Mouse (Mus musculus) stomach, embryonic 16.5 days (tissue): ENCODE data around the gene Tbl1x. TPM values are rescaled to one million over a fixed set of nuclear protein-coding genes. Genes with fewer than 3 reads are reported as not detected.
A peak's percentile ranks its signal among the peaks of the same experiment; 100 is the strongest.

Experiments used
- ATAC-seq: fragments of 200-750 bp; cut with Nextera tagmentation; 2 replicates; pipeline ENCODE4 v1.8.0; 2017; ENCODE audit warnings: moderate number of reproducible peaks, moderate TSS enrichment; ENCODE audit not compliant: insufficient read depth, low FRiP score
- H3K27ac ChIP-seq: fragments of 300-500 bp; sonication (generic); 2 replicates; pipeline ENCODE4 v1.5.1; 2014; ENCODE audit warnings: low read length
- H3K27me3 ChIP-seq: fragments of 300-500 bp; sonication (generic); 2 replicates; pipeline ENCODE4 v1.6.1; 2014; ENCODE audit warnings: low read length, control low read depth, mixed read lengths; ENCODE audit not compliant: control insufficient read depth, insufficient read depth
- H3K36me3 ChIP-seq: fragments of 300-500 bp; sonication (generic); 2 replicates; pipeline ENCODE4 v1.6.1; 2014; ENCODE audit warnings: low read length; ENCODE audit not compliant: control insufficient read depth, insufficient read depth
- H3K4me1 ChIP-seq: fragments of 300-500 bp; sonication (generic); 2 replicates; pipeline ENCODE4 v1.6.1; 2014; ENCODE audit warnings: low read length, control low read depth, mixed read lengths; ENCODE audit not compliant: control insufficient read depth, insufficient read depth
- H3K4me2 ChIP-seq: fragments of 300-500 bp; sonication (generic); 2 replicates; pipeline ENCODE4 v1.6.1; 2014; ENCODE audit warnings: low read depth, low read length, mixed read lengths
- H3K4me3 ChIP-seq: fragments of 300-500 bp; sonication (generic); replicated peaks from 2 replicates; pipeline ENCODE4 v1.5.1; 2014; ENCODE audit warnings: mild to moderate bottlenecking, low read length
- H3K9ac ChIP-seq: fragments of 300-500 bp; sonication (generic); 2 replicates; pipeline ENCODE4 v1.6.1; 2014; ENCODE audit warnings: low read length
- H3K9me3 ChIP-seq: fragments of 300-500 bp; sonication (generic); replicated peaks from 2 replicates; pipeline ENCODE4 v1.6.1; 2016; ENCODE audit warnings: low read length, control low read depth; ENCODE audit not compliant: control insufficient read depth
- WGBS: fragments of 180-500 bp; shearing (Covaris S2); extraction: QIAGEN DNeasy Blood & Tissue Kit; methylation state at CpG from one replicate; pipeline ENCODE4 v1.1.7; 2014; 5-methylcytosine and 5-hydroxymethylcytosine counted together
- polyA plus RNA-seq: library from polyadenylated mRNA; unstranded; fragments of >200 nt; fragmentation: Nextera tagmentation; extraction: Ambion mirVana; gene quantifications from 2 replicates; pipeline ENCODE4 v1.2.1, GENCODE M21; 2015

Tbl1x gene
- polyA plus RNA-seq, result 56.8 and 60.7 TPM in 2 replicates

DNA sequence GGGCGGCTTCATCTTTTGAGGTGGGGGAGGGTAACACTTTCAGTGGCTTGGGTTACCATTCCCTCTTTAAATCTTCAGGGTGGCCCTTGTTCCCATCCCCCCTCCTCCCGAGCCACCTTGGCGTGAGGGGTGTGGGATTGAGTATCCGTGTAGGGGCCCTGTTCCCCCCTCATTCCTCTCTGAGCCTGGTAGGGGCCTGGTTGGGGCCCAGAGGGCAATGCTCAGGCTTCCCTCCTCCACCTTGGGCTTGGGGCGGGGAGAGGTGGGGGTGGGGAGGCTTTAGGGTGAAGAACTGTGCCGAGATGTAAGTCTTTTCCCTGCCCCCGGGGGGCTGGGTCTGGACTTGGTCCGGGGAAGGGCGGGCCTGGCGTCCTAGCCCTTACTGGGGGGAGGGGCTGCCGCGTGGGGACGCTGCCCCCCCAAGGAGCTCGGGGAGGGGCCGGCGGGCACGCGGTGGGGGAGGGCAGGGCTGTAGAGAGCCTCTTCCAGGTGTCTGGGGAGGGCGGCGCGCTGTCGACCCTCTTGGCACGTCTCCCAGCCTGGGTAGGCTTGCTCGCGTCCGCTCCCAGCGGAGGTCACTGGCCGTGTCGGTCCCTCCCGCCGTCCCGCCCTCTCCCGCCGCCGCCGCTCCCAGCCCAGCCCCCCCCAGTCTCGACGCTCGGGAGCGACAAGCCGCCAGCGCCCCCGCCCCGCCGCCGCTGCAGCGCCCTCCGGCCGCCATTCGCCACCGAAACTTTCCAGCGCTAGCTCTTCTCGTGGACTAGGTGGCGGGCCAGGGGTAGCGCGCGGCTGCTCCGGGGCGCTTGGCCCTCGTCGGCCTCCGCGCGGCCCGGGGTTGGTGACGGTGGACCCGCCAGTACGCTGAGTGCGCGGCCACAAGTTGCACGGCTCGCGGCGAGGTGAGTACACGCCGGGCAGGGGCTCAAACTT, at the start of gene Tbl1x:
Tbl1x (plus strand) TSS at position 643 of the 930 bp plus-strand sequence.
- H3K4me2 ChIP-seq, result peak within 1 kb of the TSS; percentile 50
- peak within 1 kb of the TSS; percentile 96 for H3K27ac ChIP-seq
- no peaks in the 10 kb centered on the region for H3K9me3 ChIP-seq
- H3K9ac ChIP-seq, result peak within 1 kb of the TSS; percentile 84
- peak within 1 kb of the TSS; percentile 66 for H3K4me3 ChIP-seq
- WGBS, result 15% methylated on average over 42 of the region's 76 CpGs
- H3K27me3 ChIP-seq, result no peaks in the 10 kb centered on the region
- peaks cover 9% of the 10 kb centered on the region; the same call in 1 of the 2 replicates for H3K4me1 ChIP-seq
- no peaks in the 10 kb centered on the region for H3K36me3 ChIP-seq
- ATAC-seq, result peak; percentile 84

GRCm38 (mm10) chrX:77469216-77469615, 41.6 kb upstream of the Tbl1x start:
- Histone ChIP-seq H3K36me3 (no peaks in the 10 kb centered on the region), H3K9me3 (no peaks in the 10 kb centered on the region), H3K27ac (no peak overlapping the region), H3K4me1 (no peaks in the 10 kb centered on the region), H3K9ac (no peak overlapping the region), H3K4me2 (no peak overlapping the region), H3K27me3 (no peaks in the 10 kb centered on the region), H3K4me3 (no peak overlapping the region)
- WGBS, result 61% methylated on average over 1 of the region's 1 CpGs
- ATAC-seq, result no peak

DNA sequence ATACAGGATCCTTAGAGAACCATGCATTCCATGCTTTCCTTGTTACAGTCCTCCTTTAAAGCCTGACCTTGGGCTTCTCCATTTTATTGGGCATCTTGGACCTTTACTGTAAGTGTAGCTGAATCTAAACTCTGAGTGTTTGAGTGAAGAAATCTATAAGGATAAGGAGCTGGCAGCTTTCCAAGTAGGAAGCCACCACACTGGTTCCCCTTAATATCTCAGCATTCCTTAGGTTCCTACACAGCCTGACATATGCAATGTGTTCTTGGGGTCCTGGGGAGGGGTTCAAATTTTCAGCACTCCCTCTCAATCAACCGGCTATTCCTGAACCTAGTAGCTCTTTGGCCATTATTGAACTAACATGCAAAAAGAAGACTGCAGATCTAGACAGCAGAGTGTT, 38.0 kb upstream of the Tbl1x start:
- WGBS, result 82% methylated on average over 1 of the region's 1 CpGs
- no peak overlapping the region for H3K9ac ChIP-seq
- no peak for ATAC-seq
- H3K4me1 ChIP-seq, result no peaks in the 10 kb centered on the region
- H3K27ac ChIP-seq, result no peak overlapping the region
- no peaks in the 10 kb centered on the region for H3K36me3 ChIP-seq
- no peaks in the 10 kb centered on the region for H3K9me3 ChIP-seq
- no peak overlapping the region for H3K4me2 ChIP-seq
- H3K4me3 ChIP-seq, result no peak overlapping the region
- H3K27me3 ChIP-seq, result no peaks in the 10 kb centered on the region

DNA sequence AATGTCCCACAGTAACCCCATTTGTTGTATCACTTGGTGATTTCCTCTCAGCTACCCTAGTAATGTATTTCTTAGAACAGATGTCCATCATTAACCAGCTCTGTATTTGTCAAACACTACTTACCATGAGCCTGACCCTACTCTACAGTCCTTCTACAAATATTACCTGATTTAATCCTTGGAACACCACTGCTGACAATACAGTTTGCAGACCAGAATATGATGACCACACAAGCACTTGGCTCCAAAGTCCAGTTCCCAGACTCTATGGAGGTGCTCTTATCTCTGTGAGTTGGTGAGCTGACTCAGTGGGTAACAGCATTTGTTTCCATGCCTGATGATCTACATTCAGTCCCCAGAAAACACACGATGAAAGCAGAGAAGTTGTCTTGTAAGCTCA, 37.3 kb upstream of the Tbl1x start:
- no peak overlapping the region for H3K9ac ChIP-seq
- no peaks in the 10 kb centered on the region for H3K36me3 ChIP-seq
- 69% methylated on average over 1 of the region's 1 CpGs for WGBS
- H3K4me1 ChIP-seq, result no peaks in the 10 kb centered on the region
- H3K4me2 ChIP-seq, result no peak overlapping the region
- no peaks in the 10 kb centered on the region for H3K27me3 ChIP-seq
- no peak overlapping the region for H3K27ac ChIP-seq
- no peaks in the 10 kb centered on the region for H3K9me3 ChIP-seq
- ATAC-seq, result peak; percentile 76
- H3K4me3 ChIP-seq, result no peak overlapping the region

DNA sequence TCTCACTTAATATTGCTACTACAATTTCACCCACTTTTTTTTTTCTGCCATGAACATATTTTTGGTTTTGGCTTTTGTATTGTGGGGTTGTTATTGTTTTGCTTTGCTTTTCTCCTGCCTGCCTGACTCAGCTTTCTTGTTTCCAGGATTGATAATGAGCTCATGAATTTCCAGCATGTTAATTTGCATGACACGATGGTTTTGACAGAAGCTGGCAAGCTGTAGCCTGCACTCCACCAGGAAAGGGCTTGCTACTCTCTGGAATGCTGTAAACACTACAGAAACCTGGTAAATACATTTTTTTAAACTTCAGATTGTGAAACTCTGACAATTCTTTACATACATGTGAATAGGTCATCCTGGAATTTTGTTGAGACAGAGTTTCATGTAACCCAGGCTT, 36.3 kb upstream of the Tbl1x start:
- Histone ChIP-seq H3K4me2 (no peak overlapping the region), H3K4me3 (no peak overlapping the region), H3K9ac (no peak overlapping the region), H3K36me3 (no peaks in the 10 kb centered on the region), H3K27ac (no peak overlapping the region), H3K27me3 (no peaks in the 10 kb centered on the region), H3K4me1 (no peaks in the 10 kb centered on the region), H3K9me3 (no peaks in the 10 kb centered on the region)
- ATAC-seq, result no peak
- 13% methylated on average over 1 of the region's 1 CpGs for WGBS

GRCm38 (mm10) chrX:77477526-77477925, 33.3 kb upstream of the Tbl1x start:
- H3K4me3 ChIP-seq, result no peak overlapping the region
- H3K36me3 ChIP-seq, result no peaks in the 10 kb centered on the region
- no peak overlapping the region for H3K27ac ChIP-seq
- no peak overlapping the region for H3K4me2 ChIP-seq
- no peak for ATAC-seq
- no peaks in the 10 kb centered on the region for H3K27me3 ChIP-seq
- 90% methylated on average over 2 of the region's 2 CpGs for WGBS
- H3K9me3 ChIP-seq, result no peaks in the 10 kb centered on the region
- no peaks in the 10 kb centered on the region for H3K4me1 ChIP-seq
- H3K9ac ChIP-seq, result no peak overlapping the region

DNA sequence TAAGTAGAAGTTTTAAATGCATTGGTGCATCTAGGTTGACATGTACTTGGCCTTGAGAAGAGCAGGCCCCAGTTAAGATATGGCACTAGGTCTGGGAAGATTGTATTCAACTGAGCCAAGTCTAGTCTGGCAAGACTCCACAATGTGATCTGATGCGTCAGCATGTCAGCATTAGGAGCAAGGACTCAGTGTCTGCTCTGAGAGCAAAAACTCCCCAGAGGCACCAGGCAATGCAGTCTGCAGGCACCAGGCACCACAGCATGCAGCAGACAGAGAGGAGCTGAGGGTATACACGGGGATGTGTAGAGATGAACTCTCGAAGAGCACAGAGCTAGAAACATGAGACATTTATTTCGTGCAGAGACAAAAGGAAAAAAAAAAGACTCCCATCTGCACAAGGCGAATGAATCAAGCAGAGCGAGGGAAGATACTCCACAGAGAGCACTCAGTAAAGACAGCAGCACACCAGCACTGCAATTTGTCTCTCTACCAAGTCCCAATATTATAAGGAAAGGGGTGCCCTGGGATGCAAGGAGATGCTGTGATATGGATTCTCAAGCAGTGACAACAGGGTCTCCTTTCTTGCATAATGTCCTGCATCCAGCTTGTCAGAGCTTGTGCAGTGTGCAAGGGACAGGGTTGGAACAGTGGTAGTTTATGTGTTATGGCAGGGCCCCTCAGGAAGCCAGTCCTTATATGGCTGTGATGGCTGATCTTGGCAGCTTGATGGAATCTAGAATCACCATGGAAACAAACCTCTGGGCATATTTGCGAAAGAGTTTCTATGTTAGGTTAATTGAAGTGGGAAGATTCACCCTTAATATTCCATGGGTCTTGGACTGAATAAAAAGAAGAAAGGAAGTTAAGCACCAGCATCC, 22.7 kb upstream of the Tbl1x start:
- Histone ChIP-seq H3K4me3 (no peak overlapping the region), H3K9me3 (no peaks in the 10 kb centered on the region), H3K9ac (no peak overlapping the region), H3K27me3 (no peaks in the 10 kb centered on the region), H3K36me3 (no peaks in the 10 kb centered on the region), H3K27ac (no peak overlapping the region), H3K4me1 (no peaks in the 10 kb centered on the region), H3K4me2 (no peak overlapping the region)
- 52% methylated on average over 7 of the region's 7 CpGs for WGBS
- no peak for ATAC-seq

GRCm38 (mm10) chrX:77490127-77490526, 20.7 kb upstream of the Tbl1x start:
- H3K9ac ChIP-seq, result no peak overlapping the region
- no peaks in the 10 kb centered on the region for H3K36me3 ChIP-seq
- no peak overlapping the region for H3K4me3 ChIP-seq
- H3K4me1 ChIP-seq, result no peaks in the 10 kb centered on the region
- 36% methylated on average over 1 of the region's 1 CpGs for WGBS
- H3K9me3 ChIP-seq, result no peaks in the 10 kb centered on the region
- no peak for ATAC-seq
- no peak overlapping the region for H3K27ac ChIP-seq
- no peak overlapping the region for H3K4me2 ChIP-seq
- H3K27me3 ChIP-seq, result no peaks in the 10 kb centered on the region

DNA sequence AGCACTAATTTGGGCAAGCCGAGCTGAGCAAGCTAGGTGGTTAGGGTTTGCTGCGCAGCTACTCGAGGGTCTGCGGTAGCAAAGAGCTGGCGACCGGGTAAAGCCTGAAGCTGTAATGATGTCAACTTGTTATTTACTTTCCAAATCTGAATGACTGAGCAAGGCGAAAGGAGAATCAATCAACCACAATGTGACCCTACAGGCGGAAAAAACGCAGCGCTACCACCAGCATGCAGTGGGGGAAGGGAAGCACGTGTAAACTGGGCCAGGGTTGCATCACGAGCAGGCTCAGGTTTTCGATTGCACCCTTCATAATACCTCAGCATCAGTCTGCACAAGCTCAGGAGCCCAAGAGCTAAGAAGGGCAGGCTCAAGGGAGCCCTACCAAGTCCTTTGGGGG, 1.7 kb upstream of the Tbl1x start:
- H3K9ac ChIP-seq, result no peak overlapping the region
- H3K4me3 ChIP-seq, result peak overlapping the region; percentile 29
- WGBS, result 13% methylated on average over 13 of the region's 13 CpGs
- H3K4me1 ChIP-seq, result peaks cover 9% of the 10 kb centered on the region; the same call in 1 of the 2 replicates
- peak; percentile 51 for ATAC-seq
- H3K27ac ChIP-seq, result peak overlapping the region; percentile 96
- H3K9me3 ChIP-seq, result no peaks in the 10 kb centered on the region
- H3K36me3 ChIP-seq, result no peaks in the 10 kb centered on the region
- peak overlapping the region; percentile 50 for H3K4me2 ChIP-seq
- no peaks in the 10 kb centered on the region for H3K27me3 ChIP-seq
